Mouse (Mus musculus): ENCODE data around the gene Msh2. TPM values are rescaled to one million over a fixed set of nuclear protein-coding genes. Genes with fewer than 3 reads are reported as not detected.

The Msh2 gene
- polyA plus RNA-seq, 1 experiment from 2014 or later, result 45.7 TPM

- H3K9ac ChIP-seq (ENCODE audit: low read length), result no peak overlapping the region
- H3K9me3 ChIP-seq (replicated peaks; ENCODE audit: control insufficient read depth, low read length), result no peaks in the 10 kb centered on the region
- no peak overlapping the region for H3K4me2 ChIP-seq (ENCODE audit: low read depth, low read length)
- 25% methylated on average over 1 of the region's 1 CpGs for WGBS
- peaks cover 16% of the 10 kb centered on the region for H3K27me3 ChIP-seq (ENCODE audit: control insufficient read depth, insufficient read depth, low read length)
- H3K4me3 ChIP-seq (ENCODE audit: low read length), result no peak overlapping the region
- no peaks in the 10 kb centered on the region for H3K36me3 ChIP-seq (ENCODE audit: control insufficient read depth, insufficient read depth)
- H3K4me1 ChIP-seq (ENCODE audit: control insufficient read depth, insufficient read depth, low read length), result no peaks in the 10 kb centered on the region
- no peak for ATAC-seq (replicated peaks; ENCODE audit: extremely low read depth, insufficient read depth, low FRiP score)
- no peak overlapping the region for H3K27ac ChIP-seq (ENCODE audit: low read length)
These were observed 67.7 kb downstream of the Msh2 start for GRCm38 (mm10) chr17:87739835-87740234.

DNA sequence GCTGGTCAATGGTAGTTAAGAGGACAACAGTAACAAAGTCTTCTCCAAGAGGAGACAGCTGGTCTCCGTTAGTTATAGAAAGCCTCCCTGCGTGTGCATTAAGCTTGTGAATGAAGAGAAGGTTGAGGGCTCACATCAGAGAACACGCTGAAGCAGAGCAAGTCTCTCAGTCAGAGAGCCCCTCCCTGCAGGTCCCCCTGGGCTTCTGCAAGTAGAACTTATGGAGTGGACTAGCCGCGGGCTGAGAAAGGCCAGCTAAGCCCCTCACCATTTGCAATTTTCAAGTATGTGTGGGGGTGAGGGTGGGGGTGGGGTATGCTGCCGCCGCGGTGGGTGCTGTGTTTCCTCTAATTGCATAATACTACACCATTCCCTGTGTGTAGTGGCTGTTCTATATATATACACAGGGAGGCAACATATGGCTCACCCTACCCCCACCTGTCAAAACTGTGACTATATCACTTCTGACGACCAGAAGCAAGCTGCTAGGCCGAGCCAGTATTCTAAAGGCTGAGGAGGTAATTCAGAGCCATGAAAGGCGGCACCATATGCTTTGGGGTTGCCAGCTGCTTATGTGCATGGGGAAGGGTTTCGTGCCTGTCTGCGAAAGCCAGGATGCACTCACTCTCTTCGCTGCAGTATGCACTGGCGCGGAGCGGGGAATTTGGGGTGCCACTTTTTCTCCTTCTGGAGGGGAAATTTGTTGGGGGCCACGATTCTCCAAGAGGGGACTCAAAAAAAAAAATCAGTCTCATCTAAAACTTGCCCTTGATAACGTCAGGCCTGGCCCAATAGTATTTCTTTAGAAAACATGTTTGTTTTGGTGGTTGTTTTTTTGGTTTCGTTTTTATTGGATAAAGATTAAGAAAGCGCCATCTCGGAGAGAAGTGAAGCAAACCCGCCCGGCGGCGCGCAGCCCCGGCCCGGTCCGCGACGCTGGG is 73.1 kb downstream of the Msh2 start:
- Histone ChIP-seq H3K27ac (ENCODE audit: low read length) (no peak overlapping the region), H3K27me3 (ENCODE audit: control insufficient read depth, insufficient read depth, low read length) (peaks cover 44% of the 10 kb centered on the region), H3K36me3 (ENCODE audit: control insufficient read depth, insufficient read depth) (no peaks in the 10 kb centered on the region), H3K4me2 (ENCODE audit: low read depth, low read length) (peak overlapping the region; percentile 85), H3K9me3 (replicated peaks; ENCODE audit: control insufficient read depth, low read length) (0 out of 2 replicates have a peak, but pooled peaks cover 2% of the 10 kb centered on the region), H3K4me3 (ENCODE audit: low read length) (peak overlapping the region; percentile 57), H3K4me1 (ENCODE audit: control insufficient read depth, insufficient read depth, low read length) (peaks cover 3% of the 10 kb centered on the region; the same call in 1 of the 2 replicates), H3K9ac (ENCODE audit: low read length) (peak overlapping the region; percentile 9)
- 13% methylated on average over 32 of the region's 32 CpGs for WGBS
- ATAC-seq (replicated peaks; ENCODE audit: extremely low read depth, insufficient read depth, low FRiP score), result no peak

GRCm38 (mm10) chr17:87745926-87746888 is 74.1 kb downstream of the Msh2 start:
- ATAC-seq (replicated peaks; ENCODE audit: extremely low read depth, insufficient read depth, low FRiP score), result peak; percentile 53; the same call in 1 of the 2 replicates
- H3K36me3 ChIP-seq (ENCODE audit: control insufficient read depth, insufficient read depth), result no peaks in the 10 kb centered on the region
- no peak overlapping the region for H3K27ac ChIP-seq (ENCODE audit: low read length)
- H3K9me3 ChIP-seq (replicated peaks; ENCODE audit: control insufficient read depth, low read length), result 0 out of 2 replicates have a peak, but pooled peaks cover 2% of the 10 kb centered on the region
- peak overlapping the region; percentile 9 for H3K9ac ChIP-seq (ENCODE audit: low read length)
- H3K27me3 ChIP-seq (ENCODE audit: control insufficient read depth, insufficient read depth, low read length), result peaks cover 44% of the 10 kb centered on the region
- H3K4me1 ChIP-seq (ENCODE audit: control insufficient read depth, insufficient read depth, low read length), result peaks cover 3% of the 10 kb centered on the region; the same call in 1 of the 2 replicates
- 2% methylated on average over 101 of the region's 101 CpGs for WGBS
- H3K4me2 ChIP-seq (ENCODE audit: low read depth, low read length), result peak overlapping the region; percentile 85
- peak overlapping the region; percentile 57 for H3K4me3 ChIP-seq (ENCODE audit: low read length)

DNA sequence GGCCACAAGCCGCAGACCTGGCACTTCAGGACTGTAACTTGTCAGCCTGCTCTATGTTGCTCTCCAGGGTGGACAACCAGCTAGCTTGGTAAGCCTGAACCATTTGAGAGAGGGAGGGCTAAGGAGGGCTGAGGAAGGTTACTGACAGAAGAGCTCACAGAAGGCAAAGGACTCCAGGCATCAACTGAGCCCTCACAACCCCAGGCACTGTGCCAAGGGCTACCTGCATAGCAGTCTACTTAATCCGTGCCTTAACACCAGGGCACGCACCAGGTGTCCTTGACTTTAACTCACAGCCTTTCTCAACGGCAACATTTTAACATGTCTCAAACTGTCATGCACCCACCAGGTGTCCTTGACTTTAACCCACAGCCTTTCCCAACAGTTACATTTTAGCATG is 88.2 kb downstream of the Msh2 start:
- ATAC-seq (replicated peaks; ENCODE audit: extremely low read depth, insufficient read depth, low FRiP score), result no peak
- no peak overlapping the region for H3K9ac ChIP-seq (ENCODE audit: low read length)
- no peaks in the 10 kb centered on the region for H3K27me3 ChIP-seq (ENCODE audit: control insufficient read depth, insufficient read depth, low read length)
- H3K4me2 ChIP-seq (ENCODE audit: low read depth, low read length), result no peak overlapping the region
- H3K27ac ChIP-seq (ENCODE audit: low read length), result no peak overlapping the region
- H3K4me3 ChIP-seq (ENCODE audit: low read length), result no peak overlapping the region
- WGBS, result 75% methylated on average over 4 of the region's 4 CpGs
- no peaks in the 10 kb centered on the region for H3K9me3 ChIP-seq (replicated peaks; ENCODE audit: control insufficient read depth, low read length)
- H3K36me3 ChIP-seq (ENCODE audit: control insufficient read depth, insufficient read depth), result no peaks in the 10 kb centered on the region
- no peaks in the 10 kb centered on the region for H3K4me1 ChIP-seq (ENCODE audit: control insufficient read depth, insufficient read depth, low read length)

DNA sequence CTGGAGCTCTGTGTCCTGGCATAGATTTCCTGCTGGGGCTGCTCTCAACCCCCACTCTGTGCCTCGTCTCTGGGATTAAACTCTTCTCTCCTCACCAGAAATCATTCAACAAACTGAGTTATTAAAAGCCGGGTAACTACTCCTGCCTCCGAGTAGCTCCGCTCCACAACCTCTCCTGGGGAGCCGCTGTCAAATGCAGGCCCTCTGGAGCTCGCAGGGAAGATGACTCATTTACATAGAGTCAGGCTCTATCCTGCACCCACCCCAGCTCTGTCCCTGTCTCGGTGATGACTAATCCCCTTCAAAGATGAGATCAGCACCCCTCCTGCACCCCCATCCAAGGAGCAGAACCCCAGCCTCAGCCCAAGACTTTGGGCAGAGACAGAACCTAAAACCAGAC is 91.0 kb downstream of the Msh2 start:
- 49% methylated on average over 7 of the region's 7 CpGs for WGBS
- H3K27me3 ChIP-seq (ENCODE audit: control insufficient read depth, insufficient read depth, low read length), result no peaks in the 10 kb centered on the region

GRCm38 (mm10) chr17:87765031-87765430 is 92.9 kb downstream of the Msh2 start:
- H3K9ac ChIP-seq (ENCODE audit: low read length), result no peak overlapping the region
- no peaks in the 10 kb centered on the region for H3K36me3 ChIP-seq (ENCODE audit: control insufficient read depth, insufficient read depth)
- H3K4me2 ChIP-seq (ENCODE audit: low read depth, low read length), result no peak overlapping the region
- no peak overlapping the region for H3K27ac ChIP-seq (ENCODE audit: low read length)
- H3K4me1 ChIP-seq (ENCODE audit: control insufficient read depth, insufficient read depth, low read length), result no peaks in the 10 kb centered on the region
- no peaks in the 10 kb centered on the region for H3K27me3 ChIP-seq (ENCODE audit: control insufficient read depth, insufficient read depth, low read length)
- no peak overlapping the region for H3K4me3 ChIP-seq (ENCODE audit: low read length)
- 89% methylated on average over 11 of the region's 11 CpGs for WGBS
- no peaks in the 10 kb centered on the region for H3K9me3 ChIP-seq (replicated peaks; ENCODE audit: control insufficient read depth, low read length)
- ATAC-seq (replicated peaks; ENCODE audit: extremely low read depth, insufficient read depth, low FRiP score), result no peak

More for the DNA sequence above, 91.0 kb downstream of the Msh2 start:
- H3K36me3 ChIP-seq (ENCODE audit: control insufficient read depth, insufficient read depth), result no peaks in the 10 kb centered on the region
- no peak overlapping the region for H3K27ac ChIP-seq (ENCODE audit: low read length)
- no peak for ATAC-seq (replicated peaks; ENCODE audit: extremely low read depth, insufficient read depth, low FRiP score)
- H3K4me3 ChIP-seq (ENCODE audit: low read length), result no peak overlapping the region
- H3K9ac ChIP-seq (ENCODE audit: low read length), result no peak overlapping the region
- H3K4me2 ChIP-seq (ENCODE audit: low read depth, low read length), result no peak overlapping the region
- no peaks in the 10 kb centered on the region for H3K9me3 ChIP-seq (replicated peaks; ENCODE audit: control insufficient read depth, low read length)
- H3K4me1 ChIP-seq (ENCODE audit: control insufficient read depth, insufficient read depth, low read length), result no peaks in the 10 kb centered on the region

DNA sequence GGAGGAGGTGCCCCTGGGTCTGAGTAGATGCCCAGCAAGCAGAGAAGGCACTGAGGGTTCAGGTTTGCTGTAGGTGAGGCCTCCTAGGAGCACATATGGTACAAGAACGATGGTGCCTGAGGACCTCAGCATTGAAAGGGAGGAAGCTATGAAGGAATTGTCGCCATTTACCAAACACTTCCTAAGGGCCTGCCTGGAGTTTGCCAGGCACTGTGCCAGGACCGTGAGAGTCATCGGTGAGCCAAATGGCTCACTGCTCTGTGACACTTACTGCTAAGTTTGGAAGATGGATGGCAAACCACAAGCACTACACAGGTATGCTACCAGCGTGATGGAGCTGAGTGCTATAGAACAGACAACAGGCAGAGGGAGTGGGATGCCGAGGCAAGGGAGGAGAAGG is 94.8 kb downstream of the Msh2 start:
- Histone ChIP-seq H3K9me3 (replicated peaks; ENCODE audit: control insufficient read depth, low read length) (no peaks in the 10 kb centered on the region), H3K4me2 (ENCODE audit: low read depth, low read length) (no peak overlapping the region), H3K27me3 (ENCODE audit: control insufficient read depth, insufficient read depth, low read length) (no peaks in the 10 kb centered on the region), H3K9ac (ENCODE audit: low read length) (no peak overlapping the region), H3K4me3 (ENCODE audit: low read length) (no peak overlapping the region), H3K27ac (ENCODE audit: low read length) (no peak overlapping the region), H3K36me3 (ENCODE audit: control insufficient read depth, insufficient read depth) (no peaks in the 10 kb centered on the region), H3K4me1 (ENCODE audit: control insufficient read depth, insufficient read depth, low read length) (no peaks in the 10 kb centered on the region)
- 72% methylated on average over 6 of the region's 6 CpGs for WGBS
- ATAC-seq (replicated peaks; ENCODE audit: extremely low read depth, insufficient read depth, low FRiP score), result no peak

- Histone ChIP-seq H3K4me3 (ENCODE audit: low read length) (no peak overlapping the region), H3K9me3 (replicated peaks; ENCODE audit: control insufficient read depth, low read length) (no peaks in the 10 kb centered on the region), H3K4me2 (ENCODE audit: low read depth, low read length) (no peak overlapping the region), H3K27ac (ENCODE audit: low read length) (no peak overlapping the region), H3K27me3 (ENCODE audit: control insufficient read depth, insufficient read depth, low read length) (no peaks in the 10 kb centered on the region), H3K36me3 (ENCODE audit: control insufficient read depth, insufficient read depth) (no peaks in the 10 kb centered on the region), H3K9ac (ENCODE audit: low read length) (no peak overlapping the region), H3K4me1 (ENCODE audit: control insufficient read depth, insufficient read depth, low read length) (no peaks in the 10 kb centered on the region)
- no peak for ATAC-seq (replicated peaks; ENCODE audit: extremely low read depth, insufficient read depth, low FRiP score)
- 28% methylated on average over 5 of the region's 5 CpGs for WGBS
These were observed 98.6 kb downstream of the Msh2 start for GRCm38 (mm10) chr17:87770766-87771165.

Data from heart, embryonic 16.5 days (tissue).